Mouse (Mus musculus) forebrain, embryonic 12.5 days (tissue): ENCODE data around the gene Selplg. TPM values are rescaled to one million over a fixed set of nuclear protein-coding genes. Genes with fewer than 3 reads are reported as not detected.
A peak's percentile ranks its signal among the peaks of the same experiment; 100 is the strongest.

ENCODE experiments used
- ATAC-seq: fragments of 200-750 bp; cut with Nextera tagmentation; 2 replicates; pipeline ENCODE4 v1.8.0; 2017; ENCODE audit warnings: moderate TSS enrichment; ENCODE audit not compliant: low FRiP score
- H3K27ac ChIP-seq: fragments of 300-500 bp; sonication (generic); 2 replicates; pipeline ENCODE4 v1.5.1; 2016; ENCODE audit warnings: mild to moderate bottlenecking
- H3K27me3 ChIP-seq: fragments of 300-500 bp; sonication (generic); 2 replicates; pipeline ENCODE4 v1.6.1; 2016; ENCODE audit warnings: mild to moderate bottlenecking
- H3K36me3 ChIP-seq: fragments of 300-500 bp; sonication (generic); replicated peaks from 2 replicates; pipeline ENCODE4 v1.6.1; 2016; ENCODE audit warnings: mild to moderate bottlenecking
- H3K4me1 ChIP-seq: fragments of 300-500 bp; sonication (generic); 2 replicates; pipeline ENCODE4 v1.6.1; 2016
- H3K4me2 ChIP-seq: fragments of 300-500 bp; sonication (generic); 2 replicates; pipeline ENCODE4 v1.6.1; 2016; ENCODE audit warnings: mild to moderate bottlenecking, moderate library complexity
- H3K4me3 ChIP-seq: fragments of 300-500 bp; sonication (generic); replicated peaks from 2 replicates; pipeline ENCODE4 v1.5.1; 2016; ENCODE audit warnings: mild to moderate bottlenecking
- H3K9ac ChIP-seq: fragments of 300-500 bp; sonication (generic); 2 replicates; pipeline ENCODE4 v1.6.1; 2016; ENCODE audit warnings: mild to moderate bottlenecking
- H3K9me3 ChIP-seq: fragments of 300-500 bp; sonication (generic); 2 replicates; pipeline ENCODE4 v1.6.1; 2016
- WGBS: fragments of 180-500 bp; shearing (Covaris S2); methylation state at CpG from one replicate; pipeline ENCODE4 v1.1.7; 2016; 5-methylcytosine and 5-hydroxymethylcytosine counted together
- polyA plus RNA-seq: library from polyadenylated mRNA; unstranded; fragments of >200 nt; fragmentation: Nextera tagmentation; extraction: Ambion mirVana; gene quantifications from 2 replicates; pipeline ENCODE4 v1.2.1, GENCODE M21; 2016

Selplg gene
- polyA plus RNA-seq, 1 experiment from 2014 or later = 0.82 TPM

DNA sequence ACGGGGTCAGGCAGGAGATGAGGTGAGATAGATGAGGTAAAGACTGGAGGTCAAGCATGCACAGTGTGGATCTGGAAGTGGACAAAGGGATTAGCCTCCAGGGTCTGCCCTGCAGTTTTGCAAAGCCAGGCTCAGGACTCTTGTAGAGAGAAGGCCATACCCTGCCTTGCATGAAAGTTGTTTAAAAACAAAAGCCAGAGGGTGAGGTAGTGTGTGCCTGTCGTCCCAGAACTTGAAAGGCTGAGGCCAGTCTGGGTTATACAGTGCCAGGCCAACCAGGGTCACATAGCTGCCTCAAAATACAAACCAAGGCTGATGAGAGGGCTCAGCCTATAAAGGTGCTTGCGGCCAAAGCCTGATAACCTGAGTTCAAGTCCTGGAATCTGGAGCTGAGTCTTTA is 703 bp downstream of the Selplg start:
- H3K27me3 ChIP-seq = 0 out of 2 replicates have a peak, but pooled peaks cover 2% of the 10 kb centered on the region
- H3K9me3 ChIP-seq = no peaks in the 10 kb centered on the region
- peaks cover 6% of the 10 kb centered on the region; the same call in 1 of the 2 replicates for H3K4me1 ChIP-seq
- 59% methylated on average over 3 of the region's 3 CpGs for WGBS
- no peak overlapping the region for H3K4me3 ChIP-seq
- no peak for ATAC-seq
- peak overlapping the region; percentile 21; the same call in 1 of the 2 replicates for H3K9ac ChIP-seq
- H3K4me2 ChIP-seq = no peak overlapping the region
- no peak overlapping the region for H3K27ac ChIP-seq
- H3K36me3 ChIP-seq = no peaks in the 10 kb centered on the region

DNA sequence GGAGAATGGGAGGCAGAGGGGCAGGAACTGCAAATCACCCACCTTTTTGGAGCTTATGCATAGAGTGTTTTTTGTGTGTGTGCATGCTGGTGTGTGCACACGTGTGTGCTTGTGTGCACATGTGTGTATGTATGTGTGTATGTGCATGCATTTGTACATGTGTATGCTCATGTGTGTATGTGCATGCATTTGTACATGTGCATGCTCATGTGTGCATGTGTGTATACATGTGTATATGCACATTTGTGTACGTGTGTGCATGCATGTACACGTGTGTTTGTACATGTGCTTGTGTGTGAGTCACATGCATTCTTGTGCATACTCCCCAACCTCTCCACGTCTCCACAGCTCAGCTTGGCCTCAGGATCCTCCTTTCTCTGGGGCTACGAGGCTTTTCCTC is 1.6 kb downstream of the Selplg start:
- Histone ChIP-seq H3K9me3 (no peaks in the 10 kb centered on the region), H3K4me3 (no peak overlapping the region), H3K27me3 (0 out of 2 replicates have a peak, but pooled peaks cover 3% of the 10 kb centered on the region), H3K9ac (no peak overlapping the region), H3K36me3 (no peaks in the 10 kb centered on the region), H3K4me1 (peaks cover 6% of the 10 kb centered on the region; the same call in 1 of the 2 replicates), H3K27ac (no peak overlapping the region), H3K4me2 (no peak overlapping the region)
- 90% methylated on average over 5 of the region's 5 CpGs for WGBS
- ATAC-seq = no peak

DNA sequence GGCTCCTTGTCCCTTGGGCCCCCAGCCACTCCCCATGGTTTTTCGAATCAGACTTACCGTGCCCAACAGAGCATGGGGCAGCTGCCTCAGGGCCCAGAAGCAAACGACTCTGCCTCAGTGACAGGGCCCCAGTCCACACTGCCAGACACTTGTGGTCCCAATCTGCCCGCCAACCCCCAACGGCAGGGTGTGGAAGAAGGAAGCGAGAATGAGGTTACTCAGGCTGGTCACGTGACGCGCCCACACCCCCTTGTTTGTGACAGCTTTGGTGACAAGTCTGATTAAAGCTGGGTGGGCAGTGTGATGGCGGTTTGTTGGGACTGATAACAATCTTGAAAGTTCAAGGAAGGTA is 2.2 kb downstream of the Selplg start:
- Histone ChIP-seq H3K9ac (no peak overlapping the region), H3K36me3 (no peaks in the 10 kb centered on the region), H3K27ac (no peak overlapping the region), H3K4me1 (peaks cover 6% of the 10 kb centered on the region; the same call in 1 of the 2 replicates), H3K9me3 (no peaks in the 10 kb centered on the region), H3K4me3 (no peak overlapping the region), H3K4me2 (no peak overlapping the region), H3K27me3 (0 out of 2 replicates have a peak, but pooled peaks cover 3% of the 10 kb centered on the region)
- WGBS = 76% methylated on average over 10 of the region's 10 CpGs
- ATAC-seq = no peak

DNA sequence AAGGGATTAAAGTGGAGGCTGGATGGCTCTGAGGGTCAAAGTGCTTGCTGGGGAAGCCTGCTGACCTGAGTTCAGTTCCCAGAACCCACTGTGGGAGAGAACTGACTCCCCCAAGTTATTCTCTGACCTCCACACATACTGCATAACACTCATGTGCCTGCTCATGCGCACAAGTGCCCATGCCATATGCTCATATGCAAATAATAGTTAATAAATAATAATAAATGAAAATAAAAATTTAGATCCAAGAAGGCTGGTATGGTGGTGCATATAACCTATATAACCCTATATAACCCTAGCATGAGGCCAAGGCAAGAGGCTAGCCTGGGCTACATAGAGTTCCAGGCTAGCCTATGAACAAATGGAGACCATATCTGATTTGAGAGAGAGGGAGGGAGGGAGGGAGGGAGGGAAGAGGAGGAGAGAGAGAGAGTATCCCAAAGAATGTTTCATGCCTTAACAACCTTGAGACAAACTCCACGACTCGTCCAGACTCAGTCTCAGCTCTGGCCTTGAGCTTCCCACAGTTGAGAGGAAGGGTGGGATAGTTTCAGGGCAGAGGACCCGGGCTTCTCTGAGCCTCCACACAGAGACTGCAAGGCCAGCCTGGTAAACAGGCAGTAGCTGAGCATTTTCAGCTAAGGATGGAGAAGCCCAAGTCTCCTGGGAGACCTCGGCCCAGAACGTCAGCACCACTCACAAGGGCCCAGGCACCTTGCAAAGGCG is 2.7 kb downstream of the Selplg start:
- Histone ChIP-seq H3K27me3 (peaks cover 3% of the 10 kb centered on the region; the same call in 1 of the 2 replicates), H3K36me3 (no peaks in the 10 kb centered on the region), H3K9ac (no peak overlapping the region), H3K4me2 (no peak overlapping the region), H3K4me1 (peaks cover 6% of the 10 kb centered on the region; the same call in 1 of the 2 replicates), H3K9me3 (no peaks in the 10 kb centered on the region), H3K4me3 (no peak overlapping the region), H3K27ac (no peak overlapping the region)
- ATAC-seq = no peak
- WGBS = 79% methylated on average over 7 of the region's 7 CpGs

DNA sequence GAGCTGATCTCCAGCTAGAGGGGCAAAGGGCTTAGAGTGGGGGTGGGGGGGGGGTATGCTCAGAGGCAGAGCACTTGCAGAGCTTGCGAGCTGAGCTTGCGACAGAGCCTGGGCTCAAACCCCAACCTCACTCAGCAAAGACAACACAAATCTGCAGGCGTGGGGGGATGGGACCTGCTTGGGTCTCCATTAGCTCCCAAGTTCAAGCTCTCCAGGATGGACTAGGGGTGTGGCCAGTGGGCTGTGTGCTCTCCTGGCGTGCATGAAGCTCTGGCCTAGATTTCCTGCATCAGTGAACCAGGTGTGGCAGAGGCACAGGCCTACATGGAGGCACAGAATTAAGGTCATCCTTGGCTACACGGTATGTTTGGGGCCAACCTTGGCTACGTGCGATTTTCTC is 4.0 kb downstream of the Selplg start:
- ATAC-seq = no peak
- H3K27me3 ChIP-seq = peaks cover 7% of the 10 kb centered on the region; the same call in 1 of the 2 replicates
- H3K4me1 ChIP-seq = peaks cover 6% of the 10 kb centered on the region; the same call in 1 of the 2 replicates
- H3K27ac ChIP-seq = no peak overlapping the region
- H3K9me3 ChIP-seq = no peaks in the 10 kb centered on the region
- 68% methylated on average over 7 of the region's 7 CpGs for WGBS
- H3K9ac ChIP-seq = no peak overlapping the region
- no peak overlapping the region for H3K4me2 ChIP-seq
- no peaks in the 10 kb centered on the region for H3K36me3 ChIP-seq
- no peak overlapping the region for H3K4me3 ChIP-seq

DNA sequence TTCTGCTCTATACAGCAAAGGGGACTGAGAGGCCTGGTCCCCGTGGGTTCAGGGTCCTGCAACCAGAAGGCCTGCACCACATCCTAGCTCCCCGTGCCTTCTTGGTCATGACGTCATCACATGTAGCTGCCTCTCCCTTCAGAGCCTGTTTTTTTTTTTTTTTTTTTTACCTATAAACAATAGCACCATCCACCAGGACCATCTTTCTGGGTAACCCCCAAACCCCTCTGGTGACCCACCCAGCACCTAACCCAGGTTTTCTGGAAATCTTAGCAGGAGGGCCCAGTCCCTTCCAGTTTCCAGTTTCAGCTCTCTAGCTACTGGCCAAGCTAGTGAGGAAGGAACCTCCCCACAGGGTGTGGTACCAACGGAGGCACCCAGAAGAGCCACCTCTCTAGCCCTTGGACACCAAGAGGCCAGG is 4.4 kb downstream of the Selplg start:
- Histone ChIP-seq H3K27me3 (peaks cover 7% of the 10 kb centered on the region; the same call in 1 of the 2 replicates), H3K4me2 (no peak overlapping the region), H3K36me3 (no peaks in the 10 kb centered on the region), H3K9me3 (no peaks in the 10 kb centered on the region), H3K4me1 (peaks cover 6% of the 10 kb centered on the region; the same call in 1 of the 2 replicates), H3K4me3 (no peak overlapping the region), H3K27ac (no peak overlapping the region), H3K9ac (no peak overlapping the region)
- 61% methylated on average over 4 of the region's 4 CpGs for WGBS
- ATAC-seq = no peak

DNA sequence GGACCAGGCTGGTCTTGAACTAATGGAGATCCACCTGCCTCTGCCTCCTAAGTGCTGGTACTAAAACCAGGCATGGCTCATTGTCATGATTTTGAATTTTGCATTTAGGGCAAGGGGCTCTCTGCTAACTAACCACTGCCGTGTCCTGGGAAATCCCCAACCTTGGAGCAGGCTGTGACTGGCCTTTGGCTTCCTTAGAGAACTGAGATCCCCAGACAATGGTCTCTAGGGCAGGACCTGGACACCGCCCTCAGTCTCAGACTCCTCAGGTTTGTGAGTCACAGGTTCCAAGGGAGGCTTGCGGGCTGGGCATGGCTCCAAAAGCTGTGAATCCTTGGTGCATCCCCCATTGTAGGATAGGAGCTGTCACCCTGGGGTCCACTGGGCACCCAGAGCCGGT is 5.8 kb downstream of the Selplg start:
- H3K9ac ChIP-seq = no peak overlapping the region
- WGBS = 90% methylated on average over 4 of the region's 4 CpGs
- peaks cover 7% of the 10 kb centered on the region; the same call in 1 of the 2 replicates for H3K27me3 ChIP-seq
- no peak overlapping the region for H3K4me3 ChIP-seq
- no peak for ATAC-seq
- no peaks in the 10 kb centered on the region for H3K4me1 ChIP-seq
- no peaks in the 10 kb centered on the region for H3K36me3 ChIP-seq
- no peaks in the 10 kb centered on the region for H3K9me3 ChIP-seq
- no peak overlapping the region for H3K27ac ChIP-seq
- H3K4me2 ChIP-seq = no peak overlapping the region

DNA sequence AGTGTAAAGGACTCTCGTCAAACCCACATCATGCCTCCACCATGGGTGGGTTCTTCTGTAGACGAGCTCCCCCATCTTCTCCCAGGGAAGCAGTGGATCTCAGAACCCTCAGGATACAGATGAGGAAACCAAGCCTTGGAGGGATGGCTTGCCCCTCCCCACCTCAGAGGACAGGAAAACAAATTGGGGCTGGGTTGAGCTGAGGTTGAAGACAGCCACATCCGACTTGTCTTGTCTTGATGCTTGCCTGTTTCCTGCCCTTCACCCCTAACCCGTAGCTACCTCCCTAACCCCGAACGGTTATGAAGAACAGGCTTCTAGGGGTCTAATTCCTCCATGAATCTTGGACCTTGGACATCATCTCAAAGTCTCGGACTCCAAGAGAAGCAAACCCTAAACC is 6.9 kb downstream of the Selplg start:
- Histone ChIP-seq H3K27me3 (peaks cover 7% of the 10 kb centered on the region; the same call in 1 of the 2 replicates), H3K4me3 (no peak overlapping the region), H3K27ac (no peak overlapping the region), H3K4me2 (no peak overlapping the region), H3K4me1 (no peaks in the 10 kb centered on the region), H3K9me3 (no peaks in the 10 kb centered on the region), H3K36me3 (no peaks in the 10 kb centered on the region), H3K9ac (no peak overlapping the region)
- ATAC-seq = no peak
- 84% methylated on average over 7 of the region's 7 CpGs for WGBS

DNA sequence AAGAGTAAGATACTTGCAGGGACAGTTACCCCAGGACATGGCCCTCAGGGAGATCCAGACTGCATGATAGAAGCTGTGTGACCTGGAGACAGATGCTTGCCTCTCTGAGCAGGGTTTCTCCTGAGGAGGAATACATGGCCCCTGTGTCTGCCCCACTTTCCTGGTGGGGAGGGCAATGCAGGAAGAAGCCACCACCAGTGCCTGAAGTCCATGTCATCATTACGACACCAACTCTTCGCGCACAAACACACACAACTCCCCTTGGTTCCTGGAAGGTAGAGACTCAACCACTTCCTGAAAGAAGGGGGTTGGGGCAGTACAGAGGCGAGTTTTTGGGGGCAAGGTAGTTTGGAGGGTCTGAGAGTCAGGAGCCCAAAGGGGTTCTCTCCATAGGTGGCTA is 8.2 kb downstream of the Selplg start:
- no peaks in the 10 kb centered on the region for H3K4me1 ChIP-seq
- no peaks in the 10 kb centered on the region for H3K9me3 ChIP-seq
- no peak overlapping the region for H3K27ac ChIP-seq
- 93% methylated on average over 4 of the region's 4 CpGs for WGBS
- no peak overlapping the region for H3K4me3 ChIP-seq
- no peak for ATAC-seq
- no peaks in the 10 kb centered on the region for H3K36me3 ChIP-seq
- no peak overlapping the region for H3K4me2 ChIP-seq
- H3K27me3 ChIP-seq = peaks cover 7% of the 10 kb centered on the region; the same call in 1 of the 2 replicates
- no peak overlapping the region for H3K9ac ChIP-seq

DNA sequence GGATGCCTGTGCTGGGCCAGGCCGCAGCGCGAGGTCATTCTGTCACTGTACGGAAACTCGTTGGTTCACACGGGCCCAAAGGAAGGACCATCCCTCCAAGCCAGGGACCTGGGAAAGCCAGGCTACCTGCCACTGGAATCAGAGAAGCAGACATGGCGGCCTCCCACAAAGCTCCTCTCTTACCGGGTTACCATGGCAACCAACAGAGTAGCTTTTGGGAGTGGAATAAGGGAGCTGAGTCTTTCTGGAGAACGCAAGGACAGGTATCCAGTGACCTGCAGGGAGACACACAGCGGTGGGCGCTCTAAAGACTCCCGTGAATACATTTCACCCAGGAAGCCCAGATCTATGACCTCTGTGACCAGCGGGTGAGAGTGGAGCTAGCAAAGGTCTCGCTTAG is 13.9 kb downstream of the Selplg start:
- 68% methylated on average over 14 of the region's 14 CpGs for WGBS
- H3K4me1 ChIP-seq = peaks cover 8% of the 10 kb centered on the region; the same call in 1 of the 2 replicates
- peaks cover 11% of the 10 kb centered on the region; the same call in 1 of the 2 replicates for H3K27me3 ChIP-seq
- no peak overlapping the region for H3K27ac ChIP-seq
- no peaks in the 10 kb centered on the region for H3K9me3 ChIP-seq
- no peak overlapping the region for H3K4me3 ChIP-seq
- no peak for ATAC-seq
- H3K4me2 ChIP-seq = no peak overlapping the region
- H3K36me3 ChIP-seq = no peaks in the 10 kb centered on the region
- no peak overlapping the region for H3K9ac ChIP-seq

DNA sequence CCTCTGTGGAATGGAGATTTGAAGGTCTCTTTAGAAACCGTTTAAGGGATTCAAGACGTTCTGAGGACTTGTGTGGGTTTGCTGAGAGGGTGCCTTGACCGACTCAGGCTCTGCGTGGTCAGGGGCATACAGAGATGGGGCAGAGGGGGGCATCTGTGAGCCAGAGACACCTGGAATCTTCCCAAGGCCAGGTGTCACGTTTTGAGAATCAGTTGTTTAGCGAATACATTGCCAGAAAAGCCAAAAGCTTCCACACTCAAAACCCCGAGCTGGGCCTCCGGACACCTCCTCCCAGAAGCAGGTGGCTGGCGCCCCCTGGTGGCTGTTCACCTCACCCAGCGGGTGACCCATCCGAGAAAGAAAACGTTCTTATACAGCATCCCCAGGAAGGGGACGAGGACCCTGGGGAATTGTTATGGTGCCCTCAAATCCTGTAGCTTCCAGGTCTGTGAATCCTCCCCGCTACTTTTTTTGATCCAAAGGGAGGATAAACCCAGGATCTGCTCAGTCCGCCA is 16.7 kb downstream of the Selplg start:
- Histone ChIP-seq H3K4me1 (peaks cover 8% of the 10 kb centered on the region; the same call in 1 of the 2 replicates), H3K27me3 (peaks cover 16% of the 10 kb centered on the region), H3K4me2 (no peak overlapping the region), H3K4me3 (no peak overlapping the region), H3K36me3 (no peaks in the 10 kb centered on the region), H3K9ac (no peak overlapping the region), H3K27ac (no peak overlapping the region), H3K9me3 (peaks cover 7% of the 10 kb centered on the region; the same call in 1 of the 2 replicates)
- WGBS = 15% methylated on average over 15 of the region's 15 CpGs
- ATAC-seq = no peak

DNA sequence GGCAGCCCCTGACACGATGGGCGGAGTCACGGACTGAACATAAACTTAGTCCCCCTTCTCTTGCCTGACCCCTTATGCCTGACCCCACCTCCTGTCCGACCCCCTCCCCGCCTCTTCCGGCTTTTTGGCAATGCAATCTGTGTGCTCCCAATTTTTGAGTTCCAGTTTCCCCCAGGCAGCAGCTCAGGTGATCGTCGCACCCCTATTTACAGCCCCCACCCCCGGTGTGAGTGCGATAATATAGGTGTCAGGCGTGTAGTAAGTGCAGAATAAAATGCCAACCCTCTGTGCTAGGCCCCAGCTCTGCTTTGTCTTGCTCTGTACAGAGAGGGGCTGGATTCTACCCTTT is 17.4 kb downstream of the Selplg start:
- 52% methylated on average over 11 of the region's 11 CpGs for WGBS
- no peak for ATAC-seq
- no peak overlapping the region for H3K9ac ChIP-seq
- no peaks in the 10 kb centered on the region for H3K36me3 ChIP-seq
- H3K27me3 ChIP-seq = peaks cover 16% of the 10 kb centered on the region
- H3K4me1 ChIP-seq = peaks cover 8% of the 10 kb centered on the region; the same call in 1 of the 2 replicates
- no peak overlapping the region for H3K4me3 ChIP-seq
- no peak overlapping the region for H3K4me2 ChIP-seq
- no peak overlapping the region for H3K27ac ChIP-seq
- H3K9me3 ChIP-seq = peaks cover 7% of the 10 kb centered on the region; the same call in 1 of the 2 replicates
